Mouse (Mus musculus): ENCODE data around the gene Vipas39.
"Not testable (repeated sequence)": the region's sequence is repeated elsewhere in the genome, so short reads cannot be mapped to it uniquely, and the experiment has no call there.

GRCm38 (mm10) chr12:87277251-87277650, 11.2 kb upstream of the Vipas39 start:
- TF ChIP-seq GATA1, TAL1 (IDR thresholded peaks at IDR 0.05; ENCODE audit: low read length): not testable (repeated sequence)

All from erythroblast, embryonic 14.5 days (primary cell).